Mouse (Mus musculus): ENCODE data around the gene Mrps7. TPM values are rescaled to one million over a fixed set of nuclear protein-coding genes. Genes with fewer than 3 reads are reported as not detected.

Gene Mrps7
- total and polyA plus RNA-seq, 3 experiments = 34.3 to 61.1 (median 52.8) TPM

GRCm38 (mm10) chr11:115595209-115595608 lies 8.5 kb upstream of the Mrps7 start:
- DNase-seq (ENCODE audit: low spot score) = no peak
- Histone ChIP-seq H3K4me3 (ENCODE audit: low read depth, low read length) (no peak overlapping the region), H3K27me3 (ENCODE audit: insufficient read depth, low read length) (no peaks in the 10 kb centered on the region), H3K36me3 (replicated peaks) (peaks cover 88% of the 10 kb centered on the region), H3K9me3 (replicated peaks) (no peaks in the 10 kb centered on the region), H3K4me1 (ENCODE audit: insufficient read depth, low read depth, low read length) (peaks cover 47% of the 10 kb centered on the region)
- TF ChIP-seq TAL1 (conservative IDR thresholded peaks at IDR 0.05; ENCODE audit: low read depth, low read length) = no peak
- no peak for TF ChIP-seq POLR2AphosphoS5 (IDR thresholded peaks at IDR 0.05; ENCODE audit: insufficient replicate concordance, low read depth, low read length)
- TF ChIP-seq CTCF (IDR thresholded peaks at IDR 0.05; ENCODE audit: low read depth, low read length) = no peak
- TF ChIP-seq GATA2 (IDR thresholded peaks at IDR 0.05; ENCODE audit: borderline replicate concordance, low read depth, low read length) = no peak
- no peak for TF ChIP-seq GATA1 (IDR thresholded peaks at IDR 0.05; ENCODE audit: borderline replicate concordance, low read length)
- no peak for ATAC-seq (ENCODE audit: extremely low read depth, insufficient number of reproducible peaks, low FRiP score, poor library complexity, severe bottlenecking)

GRCm38 (mm10) chr11:115598309-115598708 lies 5.4 kb upstream of the Mrps7 start:
- Histone ChIP-seq H3K4me1 (ENCODE audit: insufficient read depth, low read depth, low read length) (peaks cover 65% of the 10 kb centered on the region), H3K9me3 (replicated peaks) (no peaks in the 10 kb centered on the region), H3K36me3 (replicated peaks) (peaks cover 82% of the 10 kb centered on the region), H3K4me3 (ENCODE audit: low read depth, low read length) (no peak overlapping the region; the same call in 1 of the 2 replicates), H3K27me3 (ENCODE audit: insufficient read depth, low read length) (no peaks in the 10 kb centered on the region)
- DNase-seq (ENCODE audit: low spot score) (no peak), ATAC-seq (ENCODE audit: extremely low read depth, insufficient number of reproducible peaks, low FRiP score, poor library complexity, severe bottlenecking) (peak; percentile 67)
- peak; percentile 61 for TF ChIP-seq TAL1 (conservative IDR thresholded peaks at IDR 0.05; ENCODE audit: low read depth, low read length)
- no peak for TF ChIP-seq CTCF (IDR thresholded peaks at IDR 0.05; ENCODE audit: low read depth, low read length)

GRCm38 (mm10) chr11:115599722-115600121 lies 4.0 kb upstream of the Mrps7 start:
- DNase-seq (ENCODE audit: low spot score) (no peak), ATAC-seq (ENCODE audit: extremely low read depth, insufficient number of reproducible peaks, low FRiP score, poor library complexity, severe bottlenecking) (no peak)
- Histone ChIP-seq H3K36me3 (replicated peaks) (peaks cover 69% of the 10 kb centered on the region), H3K9me3 (replicated peaks) (no peaks in the 10 kb centered on the region), H3K27me3 (ENCODE audit: insufficient read depth, low read length) (no peaks in the 10 kb centered on the region), H3K4me3 (ENCODE audit: low read depth, low read length) (peak overlapping the region; percentile 56; the same call in 1 of the 2 replicates), H3K4me1 (ENCODE audit: insufficient read depth, low read depth, low read length) (peaks cover 67% of the 10 kb centered on the region)
- TF ChIP-seq GATA2 (IDR thresholded peaks at IDR 0.05; ENCODE audit: borderline replicate concordance, low read depth, low read length) = no peak
- no peak for TF ChIP-seq TAL1 (conservative IDR thresholded peaks at IDR 0.05; ENCODE audit: low read depth, low read length)
- TF ChIP-seq CTCF (IDR thresholded peaks at IDR 0.05; ENCODE audit: low read depth, low read length) = no peak
- TF ChIP-seq GATA1 (IDR thresholded peaks at IDR 0.05; ENCODE audit: borderline replicate concordance, low read length) = no peak
- TF ChIP-seq POLR2AphosphoS5 (IDR thresholded peaks at IDR 0.05; ENCODE audit: insufficient replicate concordance, low read depth, low read length) = no peak

GRCm38 (mm10) chr11:115600743-115601142 lies 3.0 kb upstream of the Mrps7 start:
- Histone ChIP-seq H3K4me1 (ENCODE audit: insufficient read depth, low read depth, low read length) (peaks cover 76% of the 10 kb centered on the region), H3K36me3 (replicated peaks) (peaks cover 70% of the 10 kb centered on the region)

GRCm38 (mm10) chr11:115601174-115601573 lies 2.6 kb upstream of the Mrps7 start:
- peak overlapping the region; percentile 48; the same call in 1 of the 2 replicates for H3K4me3 ChIP-seq (ENCODE audit: low read depth, low read length)
- H3K27me3 ChIP-seq (ENCODE audit: insufficient read depth, low read length) = no peaks in the 10 kb centered on the region
- peaks cover 71% of the 10 kb centered on the region for H3K36me3 ChIP-seq (replicated peaks)
- H3K9me3 ChIP-seq (replicated peaks) = no peaks in the 10 kb centered on the region
- DNase-seq (ENCODE audit: low spot score) = no peak
- ATAC-seq (ENCODE audit: extremely low read depth, insufficient number of reproducible peaks, low FRiP score, poor library complexity, severe bottlenecking) = no peak
- peaks cover 81% of the 10 kb centered on the region for H3K4me1 ChIP-seq (ENCODE audit: insufficient read depth, low read depth, low read length)
- TF ChIP-seq POLR2AphosphoS5 (IDR thresholded peaks at IDR 0.05; ENCODE audit: insufficient replicate concordance, low read depth, low read length) = no peak
- TF ChIP-seq CTCF (IDR thresholded peaks at IDR 0.05; ENCODE audit: low read depth, low read length) = no peak
- no peak for TF ChIP-seq GATA1 (IDR thresholded peaks at IDR 0.05; ENCODE audit: borderline replicate concordance, low read length)
- TF ChIP-seq GATA2 (IDR thresholded peaks at IDR 0.05; ENCODE audit: borderline replicate concordance, low read depth, low read length) = no peak
- no peak for TF ChIP-seq TAL1 (conservative IDR thresholded peaks at IDR 0.05; ENCODE audit: low read depth, low read length)

More at GRCm38 (mm10) chr11:115600743-115601142, 3.0 kb upstream of the Mrps7 start:
- no peak for TF ChIP-seq CTCF (IDR thresholded peaks at IDR 0.05; ENCODE audit: low read depth, low read length)
- Histone ChIP-seq H3K9me3 (replicated peaks) (no peaks in the 10 kb centered on the region), H3K27me3 (ENCODE audit: insufficient read depth, low read length) (no peaks in the 10 kb centered on the region), H3K4me3 (ENCODE audit: low read depth, low read length) (peak overlapping the region; percentile 48; the same call in 1 of the 2 replicates)
- no peak for DNase-seq (ENCODE audit: low spot score)
- ATAC-seq (ENCODE audit: extremely low read depth, insufficient number of reproducible peaks, low FRiP score, poor library complexity, severe bottlenecking) = no peak

- H3K9me3 ChIP-seq (replicated peaks) = no peaks in the 10 kb centered on the region
- peaks cover 72% of the 10 kb centered on the region for H3K36me3 ChIP-seq (replicated peaks)
- ATAC-seq (ENCODE audit: extremely low read depth, insufficient number of reproducible peaks, low FRiP score, poor library complexity, severe bottlenecking) (no peak), DNase-seq (ENCODE audit: low spot score) (no peak)
- peaks cover 80% of the 10 kb centered on the region for H3K4me1 ChIP-seq (ENCODE audit: insufficient read depth, low read depth, low read length)
- TF ChIP-seq GATA2 (IDR thresholded peaks at IDR 0.05; ENCODE audit: borderline replicate concordance, low read depth, low read length) (no peak), CTCF (IDR thresholded peaks at IDR 0.05; ENCODE audit: low read depth, low read length) (no peak), TAL1 (conservative IDR thresholded peaks at IDR 0.05; ENCODE audit: low read depth, low read length) (no peak), GATA1 (IDR thresholded peaks at IDR 0.05; ENCODE audit: borderline replicate concordance, low read length) (no peak), POLR2AphosphoS5 (IDR thresholded peaks at IDR 0.05; ENCODE audit: insufficient replicate concordance, low read depth, low read length) (no peak)
- H3K27me3 ChIP-seq (ENCODE audit: insufficient read depth, low read length) = no peaks in the 10 kb centered on the region
- H3K4me3 ChIP-seq (ENCODE audit: low read depth, low read length) = peak overlapping the region; percentile 97
These were observed 623 bp upstream of the Mrps7 start for GRCm38 (mm10) chr11:115603128-115603475.

GRCm38 (mm10) chr11:115604304-115604696 lies 575 bp downstream of the Mrps7 start:
- no peaks in the 10 kb centered on the region for H3K27me3 ChIP-seq (ENCODE audit: insufficient read depth, low read length)
- H3K4me1 ChIP-seq (ENCODE audit: insufficient read depth, low read depth, low read length) = peaks cover 78% of the 10 kb centered on the region
- H3K9me3 ChIP-seq (replicated peaks) = no peaks in the 10 kb centered on the region
- H3K4me3 ChIP-seq (ENCODE audit: low read depth, low read length) = peak overlapping the region; percentile 97
- ATAC-seq (ENCODE audit: extremely low read depth, insufficient number of reproducible peaks, low FRiP score, poor library complexity, severe bottlenecking) (no peak), DNase-seq (ENCODE audit: low spot score) (peak; percentile 27)
- TF ChIP-seq CTCF (IDR thresholded peaks at IDR 0.05; ENCODE audit: low read depth, low read length) (no peak), GATA1 (IDR thresholded peaks at IDR 0.05; ENCODE audit: borderline replicate concordance, low read length) (no peak), POLR2AphosphoS5 (IDR thresholded peaks at IDR 0.05; ENCODE audit: insufficient replicate concordance, low read depth, low read length) (no peak), TAL1 (conservative IDR thresholded peaks at IDR 0.05; ENCODE audit: low read depth, low read length) (no peak), GATA2 (IDR thresholded peaks at IDR 0.05; ENCODE audit: borderline replicate concordance, low read depth, low read length) (no peak)
- peaks cover 79% of the 10 kb centered on the region for H3K36me3 ChIP-seq (replicated peaks)

All from G1E (cell line).